Mouse (Mus musculus): Measurements from ENCODE around the gene Whamm.

DNA sequence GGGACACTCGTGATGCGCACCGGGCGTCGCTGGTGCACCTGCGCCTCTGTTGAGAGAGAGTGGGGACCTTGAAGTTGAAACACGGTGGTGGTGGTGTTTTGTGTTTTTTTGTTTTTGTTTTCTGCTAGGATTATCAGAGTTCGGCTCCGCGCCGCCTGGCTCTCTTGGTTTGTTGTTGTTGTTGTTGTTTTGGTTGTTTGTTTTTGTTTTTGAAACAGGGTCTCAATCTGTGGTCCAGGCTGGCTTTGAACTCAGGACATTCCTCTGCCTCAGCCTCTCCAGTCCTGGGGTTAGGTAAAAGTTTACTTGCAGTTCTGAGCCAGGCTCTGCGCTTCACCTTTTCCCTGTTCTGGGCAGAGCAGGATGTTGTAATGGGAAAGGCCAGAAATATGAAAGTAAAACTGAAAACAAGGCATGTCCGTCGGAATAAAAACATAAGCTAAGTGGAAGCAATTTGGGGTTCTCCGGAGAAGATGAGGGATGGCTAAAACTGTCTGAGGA lies 925 bp downstream of the Whamm start:
- TF ChIP-seq CTCF (IDR thresholded peaks at IDR 0.05; ENCODE audit: borderline replicate concordance, insufficient read depth, low read length) (no peak), POLR2A (IDR thresholded peaks at IDR 0.05; ENCODE audit: low read depth, low read length) (no peak)

Measured in embryonic fibroblast, embryonic 13.5 days (primary cell).